Mouse (Mus musculus) neural tube, embryonic 15.5 days (tissue): Measurements from ENCODE around the gene Gale. TPM values are rescaled to one million over a fixed set of nuclear protein-coding genes. Genes with fewer than 3 reads are reported as not detected.

Experiments
- ATAC-seq: fragments of 200-750 bp; cut with Nextera tagmentation; 2 replicates; pipeline ENCODE4 v1.8.0; 2017; ENCODE audit warnings: mild to moderate bottlenecking, moderate TSS enrichment, moderate library complexity; ENCODE audit not compliant: low FRiP score
- H3K27ac ChIP-seq: fragments of 300-500 bp; sonication (generic); replicated peaks from 2 replicates; pipeline ENCODE4 v1.5.1; 2015; ENCODE audit warnings: mild to moderate bottlenecking, inconsistent platforms
- H3K27me3 ChIP-seq: fragments of 300-500 bp; sonication (generic); replicated peaks from 2 replicates; pipeline ENCODE4 v1.6.1; 2015; ENCODE audit warnings: inconsistent platforms
- H3K36me3 ChIP-seq: fragments of 300-500 bp; sonication (generic); 2 replicates; pipeline ENCODE4 v1.6.1; 2015; ENCODE audit warnings: inconsistent platforms
- H3K4me1 ChIP-seq: fragments of 300-500 bp; sonication (generic); 2 replicates; pipeline ENCODE4 v1.6.1; 2015; ENCODE audit warnings: inconsistent platforms
- H3K4me2 ChIP-seq: fragments of 300-500 bp; sonication (generic); 2 replicates; pipeline ENCODE4 v1.6.1; 2015; ENCODE audit warnings: inconsistent platforms, mild to moderate bottlenecking, moderate library complexity
- H3K4me3 ChIP-seq: fragments of 300-500 bp; sonication (generic); replicated peaks from 2 replicates; pipeline ENCODE4 v1.5.1; 2015; ENCODE audit warnings: mild to moderate bottlenecking, inconsistent platforms
- H3K9ac ChIP-seq: fragments of 300-500 bp; sonication (generic); replicated peaks from 2 replicates; pipeline ENCODE4 v1.6.1; 2015; ENCODE audit warnings: mild to moderate bottlenecking, inconsistent platforms
- H3K9me3 ChIP-seq: fragments of 300-500 bp; sonication (generic); replicated peaks from 2 replicates; pipeline ENCODE4 v1.6.1; 2016; ENCODE audit warnings: inconsistent platforms
- WGBS: fragments of 180-500 bp; shearing (Covaris S2); methylation state at CpG from one replicate; pipeline ENCODE4 v1.1.7; 2015; ENCODE audit warnings: mixed read lengths; 5-methylcytosine and 5-hydroxymethylcytosine counted together
- polyA plus RNA-seq: library from polyadenylated mRNA; unstranded; fragments of >200 nt; fragmentation: Nextera tagmentation; extraction: Ambion mirVana; gene quantifications from 2 replicates; pipeline ENCODE4 v1.2.1, GENCODE M21; 2015

Gene Gale
- polyA plus RNA-seq, 1 experiment from 2014 or later: 53.5 TPM

DNA sequence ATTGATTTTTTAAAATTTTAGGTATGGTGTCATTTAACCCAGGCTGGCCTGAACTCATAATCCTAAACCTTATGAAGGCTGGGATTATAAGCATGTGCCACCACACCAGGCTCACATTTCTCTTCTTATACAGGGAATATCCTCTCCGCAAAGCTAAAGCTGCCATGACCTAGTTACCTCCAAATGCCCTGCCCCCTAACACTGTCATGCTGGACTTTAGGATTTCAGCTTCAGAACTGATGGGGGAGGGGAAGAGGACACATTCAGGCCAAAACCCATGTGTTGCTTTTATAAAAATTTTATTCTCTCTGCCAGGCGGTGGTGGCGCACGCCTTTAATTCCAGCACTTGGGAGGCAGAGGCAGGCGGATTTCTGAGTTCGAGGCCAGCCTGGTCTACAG lies 30.4 kb downstream of the Gale start:
- no peak for ATAC-seq
- no peak overlapping the region for H3K4me2 ChIP-seq
- no peak overlapping the region for H3K4me3 ChIP-seq
- H3K9ac ChIP-seq: no peak overlapping the region
- H3K9me3 ChIP-seq: no peaks in the 10 kb centered on the region
- no peaks in the 10 kb centered on the region for H3K27me3 ChIP-seq
- WGBS: 95% methylated on average over 6 of the region's 6 CpGs
- no peaks in the 10 kb centered on the region for H3K36me3 ChIP-seq
- H3K4me1 ChIP-seq: no peaks in the 10 kb centered on the region
- H3K27ac ChIP-seq: no peak overlapping the region

DNA sequence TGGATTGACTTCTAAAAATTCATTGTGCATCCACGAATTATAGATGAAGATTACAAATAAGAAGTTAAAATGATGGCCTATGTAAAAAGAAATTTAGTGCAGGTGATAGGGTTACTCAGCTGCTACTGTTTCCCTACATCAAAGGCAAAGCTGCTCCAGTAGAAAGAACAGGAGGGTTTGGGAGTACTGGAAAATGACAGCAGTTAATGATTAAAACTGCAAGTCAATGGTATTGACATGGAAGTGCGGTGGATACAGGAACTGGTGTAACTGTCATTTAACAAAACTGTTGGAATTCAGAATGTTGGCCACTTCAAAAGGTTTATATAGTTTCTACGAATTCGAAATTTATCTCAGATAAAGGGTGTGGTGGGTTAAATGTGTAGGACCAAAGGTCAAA lies 31.6 kb downstream of the Gale start:
- no peaks in the 10 kb centered on the region for H3K36me3 ChIP-seq
- H3K4me2 ChIP-seq: no peak overlapping the region
- no peak for ATAC-seq
- H3K9ac ChIP-seq: no peak overlapping the region
- no peak overlapping the region for H3K27ac ChIP-seq
- no peaks in the 10 kb centered on the region for H3K9me3 ChIP-seq
- 90% methylated on average over 4 of the region's 4 CpGs for WGBS
- no peak overlapping the region for H3K4me3 ChIP-seq
- no peaks in the 10 kb centered on the region for H3K27me3 ChIP-seq
- no peaks in the 10 kb centered on the region for H3K4me1 ChIP-seq

DNA sequence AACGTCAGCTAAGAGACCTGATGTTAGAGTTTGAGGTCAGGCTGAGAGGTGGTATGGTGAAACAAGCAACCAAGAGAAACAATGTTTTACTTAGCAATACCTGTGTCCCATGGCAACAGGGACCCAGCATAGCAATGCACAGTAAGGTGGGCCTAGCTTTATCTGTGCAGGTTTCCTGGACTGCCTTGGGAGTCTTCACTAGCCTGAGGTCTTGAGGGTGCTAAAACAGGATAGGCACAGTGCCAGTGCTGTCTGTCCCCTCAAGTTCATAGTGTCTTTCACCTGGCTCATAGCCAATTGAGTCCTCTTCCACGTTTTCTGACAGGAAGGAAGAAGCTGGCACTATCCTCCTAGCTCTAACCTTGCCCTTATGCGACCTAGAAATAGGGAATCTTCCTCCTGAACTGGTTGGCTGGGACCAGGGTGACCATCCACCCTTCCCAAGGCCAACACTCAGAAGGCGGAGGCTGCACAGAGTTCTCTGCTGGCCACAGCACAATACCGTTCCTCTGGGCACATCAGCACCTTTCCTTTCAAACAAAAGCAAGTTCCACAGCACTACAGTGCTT lies 40.7 kb downstream of the Gale start:
- ATAC-seq: no peak
- no peak overlapping the region for H3K4me3 ChIP-seq
- 89% methylated on average over 5 of the region's 5 CpGs for WGBS
- H3K9ac ChIP-seq: no peak overlapping the region
- no peak overlapping the region for H3K27ac ChIP-seq
- H3K27me3 ChIP-seq: no peaks in the 10 kb centered on the region
- no peaks in the 10 kb centered on the region for H3K9me3 ChIP-seq
- no peaks in the 10 kb centered on the region for H3K4me1 ChIP-seq
- H3K36me3 ChIP-seq: peaks cover 74% of the 10 kb centered on the region
- no peak overlapping the region for H3K4me2 ChIP-seq

DNA sequence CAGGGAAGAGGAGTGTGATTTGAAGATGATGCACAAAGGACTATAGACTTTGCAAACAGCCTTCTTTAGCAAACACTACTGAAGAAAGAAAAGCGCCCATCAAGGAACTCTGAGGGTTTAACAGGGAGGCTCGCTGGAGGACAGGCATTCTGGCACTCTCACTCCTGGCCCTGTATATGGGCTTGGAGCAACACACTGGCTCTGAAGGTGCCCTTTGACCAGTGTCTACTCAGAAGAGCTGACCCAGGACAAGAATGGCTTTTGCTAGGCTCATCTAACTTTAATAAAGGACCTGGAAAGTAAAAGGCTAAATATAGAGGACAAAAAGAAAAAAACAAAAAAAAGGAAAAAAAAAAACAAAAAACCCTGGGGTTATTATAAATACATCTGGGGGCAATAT lies 41.4 kb downstream of the Gale start:
- Histone ChIP-seq H3K27ac (no peak overlapping the region), H3K9ac (no peak overlapping the region), H3K4me2 (no peak overlapping the region), H3K4me3 (no peak overlapping the region), H3K27me3 (no peaks in the 10 kb centered on the region), H3K9me3 (no peaks in the 10 kb centered on the region), H3K36me3 (peaks cover 81% of the 10 kb centered on the region), H3K4me1 (no peaks in the 10 kb centered on the region)
- WGBS: 96% methylated on average over 2 of the region's 2 CpGs
- no peak for ATAC-seq

DNA sequence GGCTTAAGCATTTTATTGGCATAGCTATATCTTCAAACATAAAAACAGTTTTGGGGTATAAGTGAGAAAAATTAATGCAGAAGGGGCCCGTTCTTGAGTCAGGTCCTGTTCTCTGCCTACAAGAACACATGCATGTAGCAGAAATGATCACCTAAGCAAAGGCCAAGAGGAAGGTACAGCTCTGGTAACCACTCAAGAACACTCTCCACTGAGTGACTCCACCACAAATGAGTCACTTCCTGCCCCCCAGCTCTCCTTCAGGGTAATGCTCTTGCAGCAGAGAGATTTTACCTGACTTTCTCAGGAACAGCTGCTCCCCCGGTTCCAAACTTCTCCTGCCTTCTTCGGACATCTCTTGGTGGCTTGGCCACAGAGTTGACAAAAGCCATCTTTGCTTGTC lies 43.3 kb downstream of the Gale start:
- WGBS: 95% methylated on average over 3 of the region's 3 CpGs
- no peak for ATAC-seq

DNA sequence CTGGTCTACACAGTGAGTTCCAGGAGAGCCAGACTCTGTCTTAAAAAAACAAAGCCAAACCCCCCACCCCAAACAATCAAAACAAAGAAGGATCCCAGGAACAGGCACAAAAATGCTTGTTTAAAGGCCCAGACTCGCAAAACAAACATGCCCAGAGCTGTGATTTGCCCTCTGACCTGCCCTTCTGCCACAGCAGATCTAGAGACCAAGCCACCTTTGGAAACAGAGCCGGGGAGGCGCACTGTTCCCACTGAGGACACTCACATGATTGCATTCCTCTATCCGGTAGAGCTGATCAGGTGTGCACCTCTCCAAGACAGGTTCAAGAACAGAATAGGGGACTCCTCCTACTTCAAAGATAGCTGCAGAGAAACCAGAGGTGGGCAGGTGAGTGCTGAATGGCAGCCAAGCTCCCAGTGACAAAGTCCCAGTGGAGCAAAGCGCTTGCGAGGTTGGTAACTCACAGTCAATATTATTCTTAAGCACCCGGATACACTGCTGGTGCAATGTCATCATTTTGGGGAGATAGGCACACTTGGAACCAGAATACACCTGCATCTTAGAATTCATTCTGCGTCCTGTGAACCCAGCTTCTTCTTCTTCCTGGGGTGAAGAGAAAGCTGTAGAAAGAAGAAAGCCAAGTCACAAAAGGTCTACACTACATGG lies 45.4 kb downstream of the Gale start:
- H3K36me3 ChIP-seq: peaks cover 88% of the 10 kb centered on the region
- H3K9ac ChIP-seq: no peak overlapping the region
- 96% methylated on average over 8 of the region's 8 CpGs for WGBS
- H3K9me3 ChIP-seq: no peaks in the 10 kb centered on the region
- no peaks in the 10 kb centered on the region for H3K4me1 ChIP-seq
- H3K27ac ChIP-seq: no peak overlapping the region
- H3K4me3 ChIP-seq: no peak overlapping the region
- H3K4me2 ChIP-seq: no peak overlapping the region
- ATAC-seq: no peak
- H3K27me3 ChIP-seq: no peaks in the 10 kb centered on the region

More for the DNA sequence above, 43.3 kb downstream of the Gale start:
- Histone ChIP-seq H3K9ac (no peak overlapping the region), H3K27me3 (no peaks in the 10 kb centered on the region), H3K36me3 (peaks cover 90% of the 10 kb centered on the region), H3K27ac (no peak overlapping the region), H3K9me3 (no peaks in the 10 kb centered on the region), H3K4me1 (no peaks in the 10 kb centered on the region), H3K4me2 (no peak overlapping the region), H3K4me3 (no peak overlapping the region)

DNA sequence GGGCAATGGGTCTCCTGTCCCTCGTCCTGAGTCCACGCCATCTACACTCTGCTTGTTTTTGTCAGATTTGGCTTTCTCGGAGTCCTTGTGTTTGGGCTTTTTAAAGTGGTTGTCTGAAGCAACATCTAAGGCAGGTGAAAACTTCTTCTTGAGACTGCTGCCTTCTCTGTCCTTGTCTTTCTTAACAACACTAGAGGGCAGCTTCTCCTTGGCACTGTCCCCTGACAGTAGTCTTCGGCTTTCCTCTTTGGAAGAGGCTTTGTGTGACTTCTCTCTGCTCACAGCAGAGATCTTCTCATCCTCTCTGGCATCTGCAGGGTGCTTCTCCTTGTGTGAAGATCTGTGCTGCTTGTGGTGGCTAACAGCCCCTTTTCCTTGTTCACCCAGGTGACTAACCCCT lies 47.1 kb downstream of the Gale start:
- Histone ChIP-seq H3K27ac (no peak overlapping the region), H3K4me1 (no peaks in the 10 kb centered on the region), H3K4me3 (no peak overlapping the region), H3K4me2 (no peak overlapping the region), H3K9ac (no peak overlapping the region), H3K36me3 (peaks cover 73% of the 10 kb centered on the region), H3K9me3 (no peaks in the 10 kb centered on the region), H3K27me3 (no peaks in the 10 kb centered on the region)
- ATAC-seq: no peak
- WGBS: 92% methylated on average over 4 of the region's 4 CpGs

DNA sequence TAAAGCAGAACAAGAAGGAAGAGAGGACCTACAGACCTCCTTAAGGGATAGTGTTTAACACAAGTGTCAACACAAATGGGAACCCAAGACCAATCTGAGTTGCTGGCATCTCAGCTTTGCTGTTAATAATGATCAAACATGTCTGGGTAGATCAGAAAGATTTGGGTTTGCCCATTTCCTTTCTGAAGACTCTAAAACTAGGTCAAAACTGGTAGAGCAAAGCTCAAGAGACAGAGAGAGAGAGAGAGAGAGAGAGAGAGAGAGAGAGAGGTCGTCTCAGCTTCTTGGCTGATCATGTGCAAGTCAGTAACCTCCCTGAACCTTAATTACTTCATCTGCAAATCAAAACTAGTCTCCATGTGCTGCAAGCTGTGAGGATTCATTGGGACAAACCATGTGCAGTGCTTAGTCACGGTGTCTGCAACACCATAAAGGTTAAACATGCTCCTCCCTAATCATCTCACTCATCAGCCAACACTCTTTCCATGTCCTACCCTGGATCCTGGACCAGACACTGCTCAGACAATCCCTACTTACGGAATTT lies 52.6 kb downstream of the Gale start:
- no peaks in the 10 kb centered on the region for H3K27me3 ChIP-seq
- peaks cover 24% of the 10 kb centered on the region for H3K36me3 ChIP-seq
- ATAC-seq: no peak
- H3K9ac ChIP-seq: no peak overlapping the region
- no peak overlapping the region for H3K4me3 ChIP-seq
- 84% methylated on average over 3 of the region's 3 CpGs for WGBS
- peaks cover 20% of the 10 kb centered on the region for H3K4me1 ChIP-seq
- H3K27ac ChIP-seq: no peak overlapping the region
- H3K9me3 ChIP-seq: no peaks in the 10 kb centered on the region
- H3K4me2 ChIP-seq: no peak overlapping the region

Other genes with a start within 250 kb of the Gale start
- 0.51 TPM in 1 of 2 replicates, not detected in the other for gene Il22ra1, start 235.6 kb upstream of the Gale start, polyA plus RNA-seq
- gene Myom3, start 204.0 kb upstream of the Gale start, polyA plus RNA-seq: 1.0 and 1.1 TPM in 2 replicates
- 157 and 178 TPM in 2 replicates for gene Srsf10, start 108.0 kb upstream of the Gale start, polyA plus RNA-seq
- 82.1 and 114 TPM in 2 replicates for gene Pnrc2, start 89.9 kb upstream of the Gale start, polyA plus RNA-seq
- 0.10 and 0.50 TPM in 2 replicates for gene Cnr2, start 68.3 kb upstream of the Gale start, polyA plus RNA-seq
- gene Fuca1, start 43.0 kb upstream of the Gale start, polyA plus RNA-seq: 68.6 and 71.5 TPM in 2 replicates
- gene Hmgcl, start 17.3 kb upstream of the Gale start, polyA plus RNA-seq: 68.2 and 68.9 TPM in 2 replicates
- 200 and 211 TPM in 2 replicates for gene Lypla2, start 8.9 kb downstream of the Gale start, polyA plus RNA-seq
- gene Pithd1, start 23.5 kb downstream of the Gale start, polyA plus RNA-seq: 71.9 and 94.0 TPM in 2 replicates
- gene Eloa, start 58.0 kb downstream of the Gale start, polyA plus RNA-seq: 23.3 and 28.7 TPM in 2 replicates
- gene Rpl11, start 89.7 kb downstream of the Gale start, polyA plus RNA-seq: 281 and 320 TPM in 2 replicates
- gene Id3, start 179.8 kb downstream of the Gale start, polyA plus RNA-seq: 227 TPM in 2 replicates
- gene E2f2, start 208.7 kb downstream of the Gale start, polyA plus RNA-seq: 2.1 and 4.4 TPM in 2 replicates
- 6.6 and 6.7 TPM in 2 replicates for gene Asap3, start 242.6 kb downstream of the Gale start, polyA plus RNA-seq